Mouse (Mus musculus): ENCODE data around the gene Cd59a.
A peak's percentile ranks its signal among the peaks of the same experiment; 100 is the strongest.
"Not testable (repeated sequence)": the region's sequence is repeated elsewhere in the genome, so short reads cannot be mapped to it uniquely, and the experiment has no call there.

Gene Cd59a

DNA sequence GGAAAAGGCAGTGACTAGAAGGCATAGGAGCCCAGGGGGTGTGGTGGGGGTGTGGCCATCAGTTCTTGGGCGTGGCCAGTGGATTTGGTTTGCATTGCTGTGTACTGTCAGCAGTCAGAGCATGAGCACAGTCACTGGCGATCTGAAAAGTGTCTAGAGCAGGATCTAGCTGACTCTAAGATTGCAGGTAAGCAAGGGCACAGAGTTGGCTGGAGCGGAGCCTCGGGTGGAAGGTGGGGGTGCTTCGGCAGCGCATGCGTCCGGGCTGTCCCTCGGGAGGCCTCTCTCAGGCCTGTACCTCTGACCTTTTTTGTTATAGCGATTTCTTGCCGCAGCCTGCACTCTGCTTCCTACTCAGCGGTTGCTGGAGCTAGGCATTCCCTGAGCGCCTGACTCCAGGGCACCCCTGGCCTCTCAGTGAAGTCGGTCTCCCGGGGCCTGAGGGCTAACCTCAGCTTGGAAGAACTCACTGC lies at the start of gene Cd59a:
Gene Cd59a (plus strand): TSS at position 61 of the 473 bp plus-strand sequence.
- peak; percentile 26 to 34 for DNase-seq

DNA sequence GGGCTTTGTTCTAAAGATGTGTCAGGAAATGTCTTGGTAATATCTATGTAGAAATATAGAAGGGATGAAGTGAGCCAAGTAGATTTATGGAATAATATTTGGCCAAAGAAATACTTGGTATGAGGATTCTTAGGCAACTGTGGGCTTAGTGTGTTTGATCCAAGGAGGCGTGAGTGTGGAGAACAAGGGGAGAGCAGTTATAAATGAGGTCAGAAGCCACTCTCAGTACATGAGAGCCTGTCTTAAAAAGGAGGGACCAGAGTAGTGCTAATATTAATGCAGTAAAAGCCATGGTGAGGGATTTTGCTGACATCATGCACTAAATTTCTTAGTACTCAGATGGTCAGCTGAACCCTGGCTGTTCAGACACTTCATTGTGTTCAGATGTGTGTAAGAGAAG lies 37.2 kb upstream of the Cd59a start:
- no peak for DNase-seq

DNA sequence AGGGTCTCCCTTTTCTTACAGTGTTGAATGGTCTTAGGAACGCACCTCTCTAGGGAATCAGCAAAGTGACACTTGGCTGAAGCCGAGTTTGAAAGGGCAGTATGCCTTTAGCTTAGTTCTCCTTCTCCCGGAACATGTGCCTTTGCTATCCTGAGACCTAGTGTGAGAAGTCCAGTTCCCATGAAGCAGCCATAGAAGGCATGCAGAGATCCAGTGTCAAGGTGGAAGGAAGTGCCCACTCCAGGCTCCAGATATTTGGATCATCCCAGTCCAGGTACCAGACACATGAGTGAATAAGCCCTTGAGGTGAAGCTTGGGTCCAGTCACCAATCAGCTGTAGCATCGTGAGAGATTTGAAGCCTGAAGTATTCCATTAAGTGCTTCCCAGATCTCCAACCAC lies 36.6 kb upstream of the Cd59a start:
- no peak for DNase-seq

- DNase-seq: no peak
These were observed 35.8 kb upstream of the Cd59a start for GRCm38 (mm10) chr2:104059786-104060185.

- DNase-seq: no peak
These were observed 34.6 kb upstream of the Cd59a start for GRCm38 (mm10) chr2:104060996-104061395.

DNA sequence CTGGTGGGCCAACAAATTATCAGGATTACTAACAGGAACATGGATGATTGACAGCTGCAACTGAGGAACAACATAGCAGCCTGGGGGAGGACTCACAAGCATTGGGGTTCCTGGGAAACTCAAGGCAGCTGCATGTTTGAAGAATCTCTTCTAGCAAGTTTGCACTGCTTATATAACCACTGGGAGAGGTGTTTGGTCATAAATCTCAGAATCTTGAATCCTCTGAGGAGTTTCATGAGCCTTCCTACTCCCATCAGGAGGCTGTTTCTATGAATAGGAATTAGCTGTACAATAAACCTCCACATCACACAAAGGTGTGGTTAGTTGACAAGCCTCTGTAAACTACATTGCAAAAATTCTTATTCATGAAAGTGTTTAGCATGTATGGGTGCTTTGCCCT lies 32.9 kb upstream of the Cd59a start:
- no peak for DNase-seq

DNA sequence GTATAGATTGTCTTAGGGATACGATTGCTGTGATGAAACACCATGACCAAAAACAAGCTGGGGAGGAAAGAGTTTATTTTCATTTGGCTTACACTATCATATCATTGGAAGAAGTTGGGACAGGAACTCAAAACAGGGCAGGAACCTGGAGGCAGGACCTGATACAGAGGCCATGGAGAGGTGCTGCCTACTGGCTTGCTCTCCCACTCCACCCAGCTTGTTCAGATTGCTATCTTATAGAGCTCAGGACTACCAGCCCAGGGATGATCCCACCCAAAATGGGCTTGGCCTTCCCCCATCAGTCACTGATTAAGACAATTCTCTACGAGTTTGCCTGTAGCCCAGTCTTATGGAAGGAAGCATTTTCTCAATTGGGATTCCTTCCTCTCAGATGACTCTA lies 31.4 kb upstream of the Cd59a start:
- no peak for DNase-seq

GRCm38 (mm10) chr2:104065526-104065925 lies 30.1 kb upstream of the Cd59a start, which contains the start of gene Gm10912:
Gm10912 (plus strand) TSS chr2:104065826.
- DNase-seq: not testable (repeated sequence)

DNA sequence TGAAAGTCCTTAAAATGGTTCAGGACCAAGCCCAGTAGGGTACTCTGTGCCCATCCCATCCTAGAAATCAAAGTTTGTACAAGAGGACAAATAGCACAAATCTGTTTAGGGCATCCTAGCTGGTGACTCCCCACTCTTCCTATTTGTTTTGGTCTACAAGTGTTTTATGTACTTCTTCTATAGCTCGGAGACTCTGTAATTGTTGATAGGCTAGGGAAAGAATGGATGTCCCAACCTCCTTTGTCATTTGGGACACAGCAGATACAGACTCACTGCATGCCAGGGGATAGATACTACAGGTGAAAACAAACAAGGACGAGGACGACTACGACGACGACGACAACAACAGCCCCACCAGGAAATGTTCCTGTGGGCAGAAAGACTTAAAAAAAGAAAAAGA lies 27.2 kb upstream of the Cd59a start, which contains the start of gene Gm10799:
Gene Gm10799 (minus strand): TSS at position 101 of the 400 bp plus-strand sequence.
- not testable (repeated sequence) for DNase-seq

GRCm38 (mm10) chr2:104069704-104070185 lies 25.9 kb upstream of the Cd59a start, which contains the start of gene Cd59b:
Cd59b (plus strand) TSS chr2:104069849.
- DNase-seq: peak; percentile 33 to 49

- not testable (repeated sequence) for DNase-seq
These were observed 17.3 kb upstream of the Cd59a start for GRCm38 (mm10) chr2:104078285-104078684.

GRCm38 (mm10) chr2:104081436-104082050 lies 14.1 kb upstream of the Cd59a start:
- not testable (repeated sequence) for DNase-seq

DNA sequence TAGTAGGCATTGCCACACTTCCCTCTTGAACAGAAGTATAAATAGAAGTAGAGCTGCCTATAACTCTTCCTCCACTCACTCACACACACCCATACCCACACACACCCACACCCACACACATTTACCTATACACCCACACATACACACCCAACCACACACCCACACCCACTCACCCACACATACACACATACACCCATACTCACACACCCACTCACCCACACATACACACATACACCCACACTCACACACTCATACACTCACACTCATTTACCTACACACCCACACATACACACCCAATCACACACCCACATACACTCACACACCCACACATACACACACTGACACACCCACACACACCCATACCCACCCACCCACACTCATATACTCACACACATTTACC lies 13.1 kb upstream of the Cd59a start:
- DNase-seq: no peak

GRCm38 (mm10) chr2:104084027-104084426 lies 11.6 kb upstream of the Cd59a start:
- DNase-seq: not testable (repeated sequence)

- DNase-seq: not testable (repeated sequence)
These were observed 8.0 kb upstream of the Cd59a start for GRCm38 (mm10) chr2:104087562-104087961.

GRCm38 (mm10) chr2:104093305-104093704 lies 2.3 kb upstream of the Cd59a start:
- no peak for DNase-seq

DNA sequence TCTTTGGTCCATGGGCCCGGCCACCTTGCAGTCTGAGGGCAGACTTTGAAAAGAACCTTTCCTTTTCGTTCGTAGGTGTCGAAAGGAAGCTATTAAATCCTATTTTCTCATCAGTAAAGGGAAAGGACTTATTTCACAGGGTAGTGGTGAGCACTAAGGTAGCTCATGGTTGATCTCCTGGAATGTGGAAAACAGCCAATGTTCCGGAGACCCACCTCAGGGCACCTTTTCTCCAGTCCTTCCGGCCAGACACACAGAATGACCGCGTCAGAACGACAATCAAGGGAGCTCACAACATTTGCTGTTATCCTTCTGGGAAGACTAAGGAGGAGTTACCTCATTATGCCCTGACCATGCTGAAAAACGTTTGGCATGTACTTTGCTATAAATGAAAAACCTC lies 655 bp downstream of the Cd59a start:
- DNase-seq: no peak

DNA sequence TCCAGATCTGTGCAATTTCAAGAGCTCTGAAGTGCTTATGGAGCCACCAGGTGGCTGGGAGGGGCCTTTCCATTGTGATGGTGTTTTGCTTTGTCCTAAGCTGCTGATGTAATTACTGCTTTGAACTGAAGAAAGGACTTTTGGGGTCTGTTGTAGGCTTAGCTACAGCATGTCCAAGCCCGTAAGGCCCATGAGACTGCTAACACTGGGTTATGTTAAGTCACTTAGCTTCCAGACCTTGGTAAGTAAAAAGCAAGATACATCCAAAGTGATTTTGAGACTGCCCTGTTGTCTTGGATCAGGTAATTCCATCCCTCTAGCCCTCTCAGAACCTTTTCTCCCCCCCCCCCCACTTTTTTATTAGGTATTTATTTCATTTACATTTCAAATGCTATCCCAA lies 1.2 kb downstream of the Cd59a start:
- not testable (repeated sequence) for DNase-seq

- not testable (repeated sequence) for DNase-seq
These were observed 1.8 kb downstream of the Cd59a start for GRCm38 (mm10) chr2:104097396-104097795.

DNA sequence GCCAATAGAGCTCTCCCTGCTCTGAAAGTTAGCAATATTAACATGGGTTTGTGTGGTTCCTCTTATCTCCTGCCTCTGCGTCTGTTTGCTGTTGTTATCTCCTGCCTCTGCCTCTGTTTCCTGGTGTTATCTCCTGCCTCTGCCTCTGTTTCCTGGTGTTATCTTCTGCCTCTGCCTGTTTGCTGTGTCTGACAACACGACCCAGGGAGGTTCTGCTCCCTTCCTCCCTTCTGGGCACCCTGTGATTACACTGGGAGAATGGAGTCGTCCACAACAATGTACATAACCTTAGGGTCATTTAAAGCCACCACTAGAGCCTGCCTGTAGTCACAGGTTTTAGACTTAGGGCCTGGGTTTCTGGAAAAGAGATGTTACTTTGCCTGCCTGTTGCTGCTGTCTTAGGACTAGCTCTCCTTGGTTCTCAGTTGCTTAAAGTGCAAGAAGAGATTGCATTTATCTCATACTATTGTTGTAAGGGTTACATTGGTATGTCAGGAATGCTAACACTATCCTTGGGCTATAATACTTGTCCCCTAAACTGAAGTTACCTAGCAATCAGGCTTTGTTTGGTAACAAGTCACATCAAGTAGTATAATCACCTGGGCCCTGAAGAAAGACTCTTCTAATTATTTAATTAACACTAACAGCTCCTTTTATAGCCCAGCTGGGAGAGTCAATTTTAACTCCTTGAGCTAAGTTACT lies 3.1 kb downstream of the Cd59a start:
- no peak for DNase-seq

- no peak for DNase-seq
These were observed 3.6 kb downstream of the Cd59a start for GRCm38 (mm10) chr2:104099231-104099585.

GRCm38 (mm10) chr2:104099946-104100345 lies 4.3 kb downstream of the Cd59a start:
- no peak for DNase-seq

GRCm38 (mm10) chr2:104104800-104105199 lies 9.2 kb downstream of the Cd59a start:
- no peak for DNase-seq

GRCm38 (mm10) chr2:104109021-104109420 lies 13.4 kb downstream of the Cd59a start:
- DNase-seq: not testable (repeated sequence)
